Mouse (Mus musculus) erythroid progenitor cell, adult 5-6 weeks (primary cell): ENCODE measurements around the gene Rasgrp2. TPM values are rescaled to one million over a fixed set of nuclear protein-coding genes. Genes with fewer than 3 reads are reported as not detected.

Experiments used
- ATAC-seq: replicated peaks from 2 replicates; pipeline ENCODE4 v1.8.0; 2016; ENCODE audit warnings: moderate number of reproducible peaks, mild to moderate bottlenecking, moderate TSS enrichment, inconsistent platforms; ENCODE audit not compliant: poor library complexity, low FRiP score, severe bottlenecking
- total RNA-seq, 2 experiments: library from RNA; stranded (forward) in 1 of 2; stranded (reverse) in 1 of 2; fragments of 150-400 nt in 1 of 2; fragments of 186-747, 209-891 nt in 1 of 2; gene quantifications; 2 replicates each; pipeline versions ENCODE4 v1.2.3 to v1.2.4; 2015 to 2017; ENCODE audit warnings: low replicate concordance in 2 of 2

The Rasgrp2 gene
- total RNA-seq, 2 experiments from 2014 or later: 37.7 to 42.3 TPM

DNA sequence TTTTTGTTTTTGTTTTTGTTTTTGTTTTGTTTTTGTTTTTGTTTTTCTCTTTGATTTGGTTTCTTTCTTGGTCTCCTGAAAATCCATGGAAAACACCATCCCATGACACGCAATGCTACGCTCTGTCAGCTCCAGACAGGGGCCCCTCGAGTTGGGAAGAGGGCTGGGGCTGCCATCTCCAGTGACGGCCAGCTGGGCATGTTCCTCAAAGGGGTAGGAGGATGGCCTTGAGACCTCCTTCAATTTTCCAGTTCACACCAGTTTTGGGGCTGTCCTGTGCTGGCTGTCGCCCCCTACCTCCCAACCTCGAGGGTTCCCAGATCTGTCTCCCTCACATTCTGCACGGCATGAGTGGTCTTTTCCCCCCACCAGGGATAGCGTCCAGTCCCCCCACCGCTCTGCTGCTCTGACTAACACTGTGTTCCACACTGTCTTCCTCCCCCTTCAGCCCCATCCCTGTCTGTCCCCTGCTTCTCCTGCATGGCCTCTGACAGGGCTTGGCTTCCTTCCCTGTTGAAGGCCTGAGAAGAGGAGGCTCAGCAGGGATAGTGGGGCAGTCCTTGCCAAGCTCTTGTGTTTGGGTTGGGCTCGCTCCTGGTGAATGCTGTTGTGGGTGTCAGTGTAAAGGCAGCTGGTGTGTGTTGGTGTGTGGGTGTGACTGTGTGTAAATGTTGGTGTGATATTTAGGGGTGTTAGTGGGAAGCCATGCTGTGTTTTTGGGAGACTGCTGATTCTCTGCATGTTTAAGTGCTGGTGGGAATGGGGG lies 65.3 kb downstream of the Rasgrp2 start:
- no peak for ATAC-seq

Other genes with a start within 250 kb of the Rasgrp2 start
- gene Majin, start 215.0 kb upstream of the Rasgrp2 start, total RNA-seq (2015; ENCODE audit: low replicate concordance): not detected in 2 replicates
- not detected in 2 replicates for gene Majin, start 215.0 kb upstream of the Rasgrp2 start, total RNA-seq (2017; ENCODE audit: low replicate concordance)
- gene Gpha2, start 173.0 kb upstream of the Rasgrp2 start, total RNA-seq (2015; ENCODE audit: low replicate concordance): not detected in 2 replicates
- gene Gpha2, start 173.0 kb upstream of the Rasgrp2 start, total RNA-seq (2017; ENCODE audit: low replicate concordance): not detected in 2 replicates
- 52.6 and 79.6 TPM in 2 replicates for gene Ppp2r5b, start 163.5 kb upstream of the Rasgrp2 start, total RNA-seq (2015; ENCODE audit: low replicate concordance)
- 117 and 224 TPM in 2 replicates for gene Ppp2r5b, start 163.5 kb upstream of the Rasgrp2 start, total RNA-seq (2017; ENCODE audit: low replicate concordance)
- gene Atg2a, start 157.7 kb upstream of the Rasgrp2 start, total RNA-seq (2015; ENCODE audit: low replicate concordance): 13.8 and 18.0 TPM in 2 replicates
- gene Atg2a, start 157.7 kb upstream of the Rasgrp2 start, total RNA-seq (2017; ENCODE audit: low replicate concordance): 18.4 and 18.6 TPM in 2 replicates
- 20.1 and 23.4 TPM in 2 replicates for gene Ehd1, start 122.6 kb upstream of the Rasgrp2 start, total RNA-seq (2015; ENCODE audit: low replicate concordance)
- 17.5 and 30.7 TPM in 2 replicates for gene Ehd1, start 122.6 kb upstream of the Rasgrp2 start, total RNA-seq (2017; ENCODE audit: low replicate concordance)
- gene Cdc42bpg, start 92.9 kb upstream of the Rasgrp2 start, total RNA-seq (2015; ENCODE audit: low replicate concordance): 0.36 TPM in 1 of 2 replicates, not detected in the other
- gene Cdc42bpg, start 92.9 kb upstream of the Rasgrp2 start, total RNA-seq (2017; ENCODE audit: low replicate concordance): 1.4 and 1.5 TPM in 2 replicates
- 5.4 and 23.9 TPM in 2 replicates for gene Men1, start 64.4 kb upstream of the Rasgrp2 start, total RNA-seq (2015; ENCODE audit: low replicate concordance)
- 10.0 and 17.1 TPM in 2 replicates for gene Men1, start 64.4 kb upstream of the Rasgrp2 start, total RNA-seq (2017; ENCODE audit: low replicate concordance)
- gene Map4k2, start 58.2 kb upstream of the Rasgrp2 start, total RNA-seq (2015; ENCODE audit: low replicate concordance): 14.7 and 19.8 TPM in 2 replicates
- gene Map4k2, start 58.2 kb upstream of the Rasgrp2 start, total RNA-seq (2017; ENCODE audit: low replicate concordance): 19.4 and 37.7 TPM in 2 replicates
- 145 and 153 TPM in 2 replicates for gene Sf1, start 35.6 kb upstream of the Rasgrp2 start, total RNA-seq (2015; ENCODE audit: low replicate concordance)
- gene Sf1, start 35.6 kb upstream of the Rasgrp2 start, total RNA-seq (2017; ENCODE audit: low replicate concordance): 171 and 223 TPM in 2 replicates
- gene Pygm, start 14.9 kb upstream of the Rasgrp2 start, total RNA-seq (2015; ENCODE audit: low replicate concordance): 2.2 and 4.6 TPM in 2 replicates
- 0.64 and 2.6 TPM in 2 replicates for gene Pygm, start 14.9 kb upstream of the Rasgrp2 start, total RNA-seq (2017; ENCODE audit: low replicate concordance)
- not detected in 2 replicates for gene Nrxn2, start 19.4 kb downstream of the Rasgrp2 start, total RNA-seq (2015; ENCODE audit: low replicate concordance)
- gene Nrxn2, start 19.4 kb downstream of the Rasgrp2 start, total RNA-seq (2017; ENCODE audit: low replicate concordance): not detected in 2 replicates
- not detected in 2 replicates for gene Slc22a12, start 143.7 kb downstream of the Rasgrp2 start, total RNA-seq (2015; ENCODE audit: low replicate concordance)
- gene Slc22a12, start 143.7 kb downstream of the Rasgrp2 start, total RNA-seq (2017; ENCODE audit: low replicate concordance): not detected in 2 replicates